Mouse (Mus musculus): ENCODE measurements around the gene Atp6v1b1. TPM values are rescaled to one million over a fixed set of nuclear protein-coding genes. Genes with fewer than 3 reads are reported as not detected.

The Atp6v1b1 gene
- 0.15 and 4.1 TPM in 2 replicates for total RNA-seq (2014; rRNA removed; ENCODE audit: low replicate concordance)
- polyA plus RNA-seq (2015; fragmentation: Nextera tagmentation; extraction: Ambion mirVana) = 0.10 TPM in 1 of 2 replicates, not detected in the other

GRCm38 (mm10) chr6:83742761-83743160, at the start of gene Atp6v1b1:
Atp6v1b1 (plus strand) TSS chr6:83742990.
- Histone ChIP-seq H3K27me3 (ENCODE audit: control insufficient read depth, insufficient read depth, low read length) (0 out of 2 replicates have a peak, but pooled peaks cover 9% of the 10 kb centered on the region), H3K4me3 (ENCODE audit: low read depth, low read length) (no peak within 1 kb of the TSS), H3K9ac (replicated peaks; ENCODE audit: low read depth, low read length) (no peak within 1 kb of the TSS), H3K9me3 (replicated peaks; ENCODE audit: control insufficient read depth, low read length) (0 out of 2 replicates have a peak, but pooled peaks cover 3% of the 10 kb centered on the region), H3K27ac (ENCODE audit: low read depth) (no peak within 1 kb of the TSS), H3K4me2 (ENCODE audit: low read depth, low read length) (no peak within 1 kb of the TSS), H3K36me3 (replicated peaks; ENCODE audit: control insufficient read depth, insufficient read depth, low read length) (no peaks in the 10 kb centered on the region), H3K4me1 (ENCODE audit: control insufficient read depth, insufficient read depth) (no peaks in the 10 kb centered on the region)
- no peak for TF ChIP-seq CTCF (IDR thresholded peaks at IDR 0.05; ENCODE audit: low read depth)
- no peak for TF ChIP-seq EP300 (IDR thresholded peaks at IDR 0.05; ENCODE audit: low read depth)
- ATAC-seq (ENCODE audit: insufficient read depth, low read depth) (no peak), DNase-seq (ENCODE audit: low spot score) (no peak)
- 45% methylated on average over 5 of the region's 5 CpGs for WGBS

GRCm38 (mm10) chr6:83693835-83694234, 49.0 kb upstream of the Atp6v1b1 start:
- peak; percentile 71 for TF ChIP-seq CTCF (IDR thresholded peaks at IDR 0.05; ENCODE audit: low read depth)
- no peak for TF ChIP-seq EP300 (IDR thresholded peaks at IDR 0.05; ENCODE audit: low read depth)
- WGBS = 2% methylated on average over 9 of the region's 9 CpGs
- Histone ChIP-seq H3K9ac (replicated peaks; ENCODE audit: low read depth, low read length) (no peak overlapping the region), H3K4me1 (ENCODE audit: control insufficient read depth, insufficient read depth) (no peaks in the 10 kb centered on the region), H3K36me3 (replicated peaks; ENCODE audit: control insufficient read depth, insufficient read depth, low read length) (no peaks in the 10 kb centered on the region), H3K27ac (ENCODE audit: low read depth) (no peak overlapping the region), H3K4me2 (ENCODE audit: low read depth, low read length) (no peak overlapping the region), H3K4me3 (ENCODE audit: low read depth, low read length) (no peak overlapping the region), H3K9me3 (replicated peaks; ENCODE audit: control insufficient read depth, low read length) (no peaks in the 10 kb centered on the region), H3K27me3 (ENCODE audit: control insufficient read depth, insufficient read depth, low read length) (peaks cover 96% of the 10 kb centered on the region)
- ATAC-seq (ENCODE audit: insufficient read depth, low read depth) = no peak
- DNase-seq (ENCODE audit: low spot score) = peak; percentile 69

GRCm38 (mm10) chr6:83695731-83696130, 47.1 kb upstream of the Atp6v1b1 start:
- peaks cover 98% of the 10 kb centered on the region for H3K27me3 ChIP-seq (ENCODE audit: control insufficient read depth, insufficient read depth, low read length)
- TF ChIP-seq EP300 (IDR thresholded peaks at IDR 0.05; ENCODE audit: low read depth) (no peak), CTCF (IDR thresholded peaks at IDR 0.05; ENCODE audit: low read depth) (peak; percentile 41)
- ATAC-seq (ENCODE audit: insufficient read depth, low read depth) = no peak
- H3K27ac ChIP-seq (ENCODE audit: low read depth) = no peak overlapping the region
- H3K9me3 ChIP-seq (replicated peaks; ENCODE audit: control insufficient read depth, low read length) = no peaks in the 10 kb centered on the region
- no peak overlapping the region for H3K4me3 ChIP-seq (ENCODE audit: low read depth, low read length)
- H3K4me2 ChIP-seq (ENCODE audit: low read depth, low read length) = no peak overlapping the region
- no peaks in the 10 kb centered on the region for H3K4me1 ChIP-seq (ENCODE audit: control insufficient read depth, insufficient read depth)
- no peak for DNase-seq (ENCODE audit: low spot score)
- no peak overlapping the region for H3K9ac ChIP-seq (replicated peaks; ENCODE audit: low read depth, low read length)
- 3% methylated on average over 3 of the region's 3 CpGs for WGBS
- H3K36me3 ChIP-seq (replicated peaks; ENCODE audit: control insufficient read depth, insufficient read depth, low read length) = no peaks in the 10 kb centered on the region

- ATAC-seq (ENCODE audit: insufficient read depth, low read depth) (no peak), DNase-seq (ENCODE audit: low spot score) (no peak)
- H3K27me3 ChIP-seq (ENCODE audit: control insufficient read depth, insufficient read depth, low read length) = peaks cover 97% of the 10 kb centered on the region
- 3% methylated on average over 7 of the region's 7 CpGs for WGBS
- no peak overlapping the region for H3K4me2 ChIP-seq (ENCODE audit: low read depth, low read length)
- TF ChIP-seq CTCF (IDR thresholded peaks at IDR 0.05; ENCODE audit: low read depth) (no peak), EP300 (IDR thresholded peaks at IDR 0.05; ENCODE audit: low read depth) (no peak)
- H3K27ac ChIP-seq (ENCODE audit: low read depth) = no peak overlapping the region
- H3K4me3 ChIP-seq (ENCODE audit: low read depth, low read length) = no peak overlapping the region
- H3K9ac ChIP-seq (replicated peaks; ENCODE audit: low read depth, low read length) = no peak overlapping the region
- no peaks in the 10 kb centered on the region for H3K9me3 ChIP-seq (replicated peaks; ENCODE audit: control insufficient read depth, low read length)
- H3K4me1 ChIP-seq (ENCODE audit: control insufficient read depth, insufficient read depth) = no peaks in the 10 kb centered on the region
- H3K36me3 ChIP-seq (replicated peaks; ENCODE audit: control insufficient read depth, insufficient read depth, low read length) = no peaks in the 10 kb centered on the region
Observed at GRCm38 (mm10) chr6:83696684-83697083, 46.1 kb upstream of the Atp6v1b1 start.

GRCm38 (mm10) chr6:83697932-83698331, 44.9 kb upstream of the Atp6v1b1 start:
- WGBS = 7% methylated on average over 8 of the region's 8 CpGs
- Histone ChIP-seq H3K36me3 (replicated peaks; ENCODE audit: control insufficient read depth, insufficient read depth, low read length) (no peaks in the 10 kb centered on the region), H3K4me2 (ENCODE audit: low read depth, low read length) (no peak overlapping the region), H3K9me3 (replicated peaks; ENCODE audit: control insufficient read depth, low read length) (no peaks in the 10 kb centered on the region), H3K27ac (ENCODE audit: low read depth) (no peak overlapping the region), H3K4me3 (ENCODE audit: low read depth, low read length) (no peak overlapping the region), H3K9ac (replicated peaks; ENCODE audit: low read depth, low read length) (no peak overlapping the region), H3K4me1 (ENCODE audit: control insufficient read depth, insufficient read depth) (no peaks in the 10 kb centered on the region), H3K27me3 (ENCODE audit: control insufficient read depth, insufficient read depth, low read length) (peaks cover 96% of the 10 kb centered on the region)
- no peak for DNase-seq (ENCODE audit: low spot score)
- no peak for TF ChIP-seq CTCF (IDR thresholded peaks at IDR 0.05; ENCODE audit: low read depth)
- ATAC-seq (ENCODE audit: insufficient read depth, low read depth) = no peak

GRCm38 (mm10) chr6:83699971-83700370, 42.8 kb upstream of the Atp6v1b1 start:
- H3K27me3 ChIP-seq (ENCODE audit: control insufficient read depth, insufficient read depth, low read length) = peaks cover 96% of the 10 kb centered on the region

More at GRCm38 (mm10) chr6:83699971-83700370, 42.8 kb upstream of the Atp6v1b1 start:
- H3K9me3 ChIP-seq (replicated peaks; ENCODE audit: control insufficient read depth, low read length) = no peaks in the 10 kb centered on the region
- H3K4me2 ChIP-seq (ENCODE audit: low read depth, low read length) = no peak overlapping the region
- no peak overlapping the region for H3K27ac ChIP-seq (ENCODE audit: low read depth)
- no peak overlapping the region for H3K4me3 ChIP-seq (ENCODE audit: low read depth, low read length)
- ATAC-seq (ENCODE audit: insufficient read depth, low read depth) (no peak), DNase-seq (ENCODE audit: low spot score) (no peak)
- H3K4me1 ChIP-seq (ENCODE audit: control insufficient read depth, insufficient read depth) = no peaks in the 10 kb centered on the region
- no peak for TF ChIP-seq EP300 (IDR thresholded peaks at IDR 0.05; ENCODE audit: low read depth)
- no peaks in the 10 kb centered on the region for H3K36me3 ChIP-seq (replicated peaks; ENCODE audit: control insufficient read depth, insufficient read depth, low read length)
- H3K9ac ChIP-seq (replicated peaks; ENCODE audit: low read depth, low read length) = no peak overlapping the region
- 7% methylated on average over 5 of the region's 5 CpGs for WGBS
